Mouse (Mus musculus) intestine, postnatal 0 days (tissue): ENCODE measurements at regions not wholly inside any gene's neighbourhood (a gene's known extent, or its start where the extent isn't known, plus 50 kb on each side); places are given as distances from the start of the nearest gene placed in this dataset.
A peak's percentile ranks its signal among the peaks of the same experiment; 100 is the strongest.

ENCODE experiments used
- ATAC-seq: fragments of 200-750 bp; cut with Nextera tagmentation; 2 replicates; pipeline ENCODE4 v1.8.0; 2017; ENCODE audit warnings: mild to moderate bottlenecking, moderate TSS enrichment, moderate library complexity
- H3K27ac ChIP-seq: fragments of 300-500 bp; sonication (generic); 2 replicates; pipeline ENCODE4 v1.5.1; 2014; ENCODE audit warnings: mild to moderate bottlenecking, low read depth, low read length, moderate library complexity
- H3K27me3 ChIP-seq: fragments of 300-500 bp; sonication (generic); replicated peaks from 2 replicates; pipeline ENCODE4 v1.6.1; 2014; ENCODE audit warnings: low read length, mixed read lengths; ENCODE audit not compliant: control insufficient read depth, insufficient read depth
- H3K36me3 ChIP-seq: fragments of 300-500 bp; sonication (generic); 2 replicates; pipeline ENCODE4 v1.6.1; 2014; ENCODE audit warnings: mild to moderate bottlenecking, moderate library complexity; ENCODE audit not compliant: control insufficient read depth, insufficient read depth
- H3K4me1 ChIP-seq: fragments of 300-500 bp; sonication (generic); replicated peaks from 2 replicates; pipeline ENCODE4 v1.6.1; 2014; ENCODE audit warnings: antibody characterized with exemption, low read length, mixed read lengths; ENCODE audit not compliant: control insufficient read depth, insufficient read depth
- H3K4me2 ChIP-seq: fragments of 300-500 bp; sonication (generic); replicated peaks from 2 replicates; pipeline ENCODE4 v1.6.1; 2014; ENCODE audit warnings: low read depth, mild to moderate bottlenecking, moderate library complexity
- H3K4me3 ChIP-seq: fragments of 300-500 bp; sonication (generic); 2 replicates; pipeline ENCODE4 v1.5.1; 2014; ENCODE audit warnings: low read depth, low read length
- H3K9ac ChIP-seq: fragments of 300-500 bp; sonication (generic); 2 replicates; pipeline ENCODE4 v1.6.1; 2014; ENCODE audit warnings: mild to moderate bottlenecking, low read depth, low read length
- H3K9me3 ChIP-seq: fragments of 300-500 bp; sonication (generic); 2 replicates; pipeline ENCODE4 v1.6.1; 2016; ENCODE audit warnings: mixed run types; ENCODE audit not compliant: control insufficient read depth
- CTCF ChIP-seq: sonication (generic); IDR thresholded peaks from 2 replicates; pipeline ENCODE4 v1.5.1; 2016; ENCODE audit warnings: low read depth, mild to moderate bottlenecking, control low read depth, antibody characterized with exemption, moderate library complexity
- WGBS: fragments of 180-500 bp; shearing (Covaris S2); extraction: QIAGEN DNeasy Blood & Tissue Kit; methylation state at CpG from one replicate; pipeline ENCODE4 v1.1.7; 2014; 5-methylcytosine and 5-hydroxymethylcytosine counted together

DNA sequence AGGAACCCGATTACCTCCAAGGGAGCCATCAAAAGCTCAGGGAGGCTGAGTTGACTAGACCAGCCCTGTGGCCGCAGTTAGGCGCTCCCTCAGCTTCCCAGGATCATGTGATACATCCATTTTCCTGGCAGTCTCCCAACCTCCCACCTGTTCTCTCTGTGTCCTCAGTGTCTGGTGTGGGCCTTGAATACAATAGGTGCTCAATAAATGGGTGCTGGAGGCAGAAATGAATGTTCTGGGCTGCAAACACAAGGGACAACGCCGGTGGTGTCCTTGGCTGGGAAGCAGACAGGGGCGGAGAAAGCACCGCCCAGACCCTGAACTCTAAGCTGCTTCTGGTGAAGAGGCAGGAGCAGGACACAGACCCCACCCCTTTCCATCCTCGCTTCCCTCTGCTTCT, 93.3 kb upstream of the Runx3 start:
- TF ChIP-seq CTCF: no peak
- Histone ChIP-seq H3K27me3 (no peaks in the 10 kb centered on the region), H3K4me2 (no peak overlapping the region), H3K4me1 (no peaks in the 10 kb centered on the region), H3K9me3 (0 out of 2 replicates have a peak, but pooled peaks cover 3% of the 10 kb centered on the region), H3K27ac (no peak overlapping the region), H3K9ac (no peak overlapping the region), H3K36me3 (no peaks in the 10 kb centered on the region), H3K4me3 (no peak overlapping the region)
- 50% methylated on average over 8 of the region's 8 CpGs for WGBS
- no peak for ATAC-seq

DNA sequence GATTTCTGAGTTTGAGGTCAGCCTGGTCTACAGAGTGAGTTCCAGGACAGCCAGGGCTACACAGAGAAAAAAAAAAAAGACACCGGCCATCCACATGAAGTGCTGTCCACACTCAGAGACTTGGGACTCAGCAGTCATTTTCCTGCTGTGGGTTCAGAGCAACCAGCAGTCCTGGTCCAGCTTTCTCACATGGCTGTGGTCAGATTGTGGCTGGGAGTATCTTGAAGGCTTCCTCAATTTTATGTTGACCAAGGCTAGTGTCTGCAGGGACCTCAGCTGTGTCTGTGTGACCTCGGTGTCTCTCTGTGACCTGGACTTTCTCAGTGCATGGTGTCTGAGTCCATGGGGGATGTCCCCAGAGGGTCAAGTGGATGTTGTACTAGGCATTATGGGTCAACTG, 90.7 kb upstream of the Runx3 start:
- Histone ChIP-seq H3K9ac (no peak overlapping the region), H3K4me2 (no peak overlapping the region), H3K4me3 (no peak overlapping the region), H3K4me1 (no peaks in the 10 kb centered on the region), H3K27ac (no peak overlapping the region), H3K27me3 (0 out of 2 replicates have a peak, but pooled peaks cover 3% of the 10 kb centered on the region), H3K9me3 (no peaks in the 10 kb centered on the region), H3K36me3 (no peaks in the 10 kb centered on the region)
- no peak for ATAC-seq
- 92% methylated on average over 2 of the region's 2 CpGs for WGBS
- TF ChIP-seq CTCF: no peak

DNA sequence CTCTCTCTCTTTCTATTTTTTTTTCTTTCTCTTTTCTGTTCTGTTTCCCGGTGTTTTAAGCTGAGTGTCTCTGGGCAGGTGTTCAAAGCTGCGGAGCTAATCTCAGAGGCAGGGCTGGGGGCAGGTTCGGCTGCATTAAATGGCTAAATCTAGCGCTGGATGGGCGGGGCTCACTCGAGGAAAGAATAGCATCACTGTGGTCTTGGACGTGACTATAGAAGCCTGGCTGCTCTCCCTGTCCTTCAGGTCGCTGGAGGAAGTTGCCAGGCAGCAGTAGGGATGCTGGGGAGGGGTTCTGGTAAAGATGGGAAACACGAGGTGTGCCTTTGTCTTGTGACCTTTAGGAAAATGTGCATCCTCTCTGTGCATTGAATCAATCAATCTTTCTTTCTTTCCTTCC, 88.0 kb upstream of the Runx3 start:
- 0 out of 2 replicates have a peak, but pooled peaks cover 3% of the 10 kb centered on the region for H3K27me3 ChIP-seq
- H3K27ac ChIP-seq: no peak overlapping the region
- no peaks in the 10 kb centered on the region for H3K36me3 ChIP-seq
- H3K4me2 ChIP-seq: no peak overlapping the region
- no peak for TF ChIP-seq CTCF
- H3K4me1 ChIP-seq: 0 out of 2 replicates have a peak, but pooled peaks cover 3% of the 10 kb centered on the region
- WGBS: 26% methylated on average over 9 of the region's 9 CpGs
- no peak for ATAC-seq
- H3K4me3 ChIP-seq: no peak overlapping the region
- no peak overlapping the region for H3K9ac ChIP-seq
- H3K9me3 ChIP-seq: no peaks in the 10 kb centered on the region

- WGBS: 65% methylated on average over 8 of the region's 8 CpGs
- no peak for TF ChIP-seq CTCF
- H3K27ac ChIP-seq: no peak overlapping the region
- 0 out of 2 replicates have a peak, but pooled peaks cover 3% of the 10 kb centered on the region for H3K4me1 ChIP-seq
- no peak overlapping the region for H3K9ac ChIP-seq
- no peak overlapping the region for H3K4me2 ChIP-seq
- H3K9me3 ChIP-seq: no peaks in the 10 kb centered on the region
- H3K4me3 ChIP-seq: no peak overlapping the region
- no peak for ATAC-seq
- no peaks in the 10 kb centered on the region for H3K36me3 ChIP-seq
- H3K27me3 ChIP-seq: 0 out of 2 replicates have a peak, but pooled peaks cover 3% of the 10 kb centered on the region
These were observed 87.2 kb upstream of the Runx3 start for GRCm38 (mm10) chr4:135033302-135033701.

DNA sequence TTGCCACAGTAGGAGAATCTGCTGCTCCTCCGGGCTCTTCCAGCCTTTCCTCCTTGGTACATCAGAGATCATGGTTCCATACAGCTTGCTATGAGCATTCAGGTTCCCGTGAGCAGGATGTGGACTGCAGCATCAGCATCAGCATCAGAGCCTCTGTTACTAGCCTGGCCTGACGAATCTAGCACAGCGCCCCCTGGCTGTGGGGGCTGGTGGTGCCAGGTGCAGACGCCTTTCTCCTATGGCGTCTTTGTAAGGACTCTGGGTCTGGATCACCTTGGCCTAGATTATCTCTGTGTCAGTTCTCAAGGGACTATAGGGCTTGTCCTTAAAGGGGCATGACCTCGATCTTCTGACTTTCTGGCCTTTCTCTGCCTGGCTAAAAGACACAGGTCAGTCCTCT, 86.0 kb upstream of the Runx3 start:
- no peaks in the 10 kb centered on the region for H3K36me3 ChIP-seq
- no peak overlapping the region for H3K4me2 ChIP-seq
- 36% methylated on average over 7 of the region's 7 CpGs for WGBS
- no peak overlapping the region for H3K9ac ChIP-seq
- peak; percentile 20; the same call in 1 of the 2 replicates for ATAC-seq
- TF ChIP-seq CTCF: peak; percentile 80
- 0 out of 2 replicates have a peak, but pooled peaks cover 3% of the 10 kb centered on the region for H3K4me1 ChIP-seq
- H3K9me3 ChIP-seq: no peaks in the 10 kb centered on the region
- H3K4me3 ChIP-seq: no peak overlapping the region
- no peak overlapping the region for H3K27ac ChIP-seq
- H3K27me3 ChIP-seq: 0 out of 2 replicates have a peak, but pooled peaks cover 3% of the 10 kb centered on the region

DNA sequence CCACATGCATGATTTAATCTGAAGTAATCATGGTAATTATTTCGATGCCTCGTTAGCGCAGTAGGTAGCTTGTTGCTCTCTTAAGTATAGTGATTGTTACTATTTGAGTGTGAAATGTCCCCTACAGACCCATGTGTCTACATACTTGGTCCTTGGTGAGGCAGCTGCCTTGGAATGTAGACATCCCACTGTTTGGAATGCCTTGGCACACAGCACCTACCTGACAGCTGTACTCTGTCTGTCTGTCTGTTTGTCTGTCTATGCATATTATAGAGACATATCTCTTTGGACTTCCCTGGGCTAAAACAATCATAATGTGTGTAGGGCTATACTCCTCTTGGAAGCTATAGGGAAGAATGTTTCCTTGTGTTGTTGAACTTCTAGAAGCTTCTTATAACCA, 83.7 kb upstream of the Runx3 start:
- H3K36me3 ChIP-seq: no peaks in the 10 kb centered on the region
- H3K4me2 ChIP-seq: no peak overlapping the region
- 0 out of 2 replicates have a peak, but pooled peaks cover 3% of the 10 kb centered on the region for H3K27me3 ChIP-seq
- H3K27ac ChIP-seq: no peak overlapping the region
- no peak for ATAC-seq
- H3K9me3 ChIP-seq: no peaks in the 10 kb centered on the region
- 92% methylated on average over 3 of the region's 3 CpGs for WGBS
- no peak overlapping the region for H3K9ac ChIP-seq
- H3K4me3 ChIP-seq: no peak overlapping the region
- 0 out of 2 replicates have a peak, but pooled peaks cover 3% of the 10 kb centered on the region for H3K4me1 ChIP-seq
- no peak for TF ChIP-seq CTCF

DNA sequence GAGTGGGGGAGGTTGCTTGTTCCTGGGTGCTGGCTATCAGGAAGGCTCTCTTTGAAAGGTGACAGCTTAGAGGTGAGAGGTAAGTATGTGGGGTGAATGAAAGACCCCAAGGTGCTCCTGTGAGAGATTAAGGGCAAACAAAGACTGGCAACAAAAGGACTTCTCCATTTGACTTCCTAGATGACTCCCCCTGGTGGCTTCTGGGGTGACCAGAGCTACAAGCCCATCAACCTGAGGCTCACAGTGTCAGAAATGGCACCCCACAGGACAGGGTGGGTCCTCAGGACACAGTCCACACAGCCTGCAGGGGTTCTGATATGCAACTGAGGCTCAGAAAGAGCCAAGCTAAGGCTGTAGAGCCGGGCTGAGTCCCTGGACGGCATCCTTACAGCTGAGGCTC, 81.2 kb upstream of the Runx3 start:
- H3K27me3 ChIP-seq: no peaks in the 10 kb centered on the region
- peak; percentile 26; the same call in 1 of the 2 replicates for TF ChIP-seq CTCF
- WGBS: 90% methylated on average over 2 of the region's 2 CpGs
- H3K4me3 ChIP-seq: no peak overlapping the region
- H3K9me3 ChIP-seq: no peaks in the 10 kb centered on the region
- ATAC-seq: no peak
- no peak overlapping the region for H3K4me2 ChIP-seq
- H3K36me3 ChIP-seq: no peaks in the 10 kb centered on the region
- H3K27ac ChIP-seq: no peak overlapping the region
- H3K4me1 ChIP-seq: 0 out of 2 replicates have a peak, but pooled peaks cover 3% of the 10 kb centered on the region
- no peak overlapping the region for H3K9ac ChIP-seq
